Mouse (Mus musculus) liver, embryonic 14.5 days (tissue): Measurements from ENCODE around the gene Nrxn3.

ENCODE experiments used
- CTCF ChIP-seq: IDR thresholded peaks from 2 replicates; pipeline ENCODE4 v1.5.1; 2016; ENCODE audit warnings: antibody characterized with exemption, low read depth, control low read depth
- EP300 ChIP-seq: IDR thresholded peaks from 2 replicates; pipeline ENCODE4 v1.6.1; 2016; ENCODE audit warnings: antibody characterized with exemption, low read depth

- no peak for TF ChIP-seq CTCF
- no peak for TF ChIP-seq EP300
Measured at GRCm38 (mm10) chr12:89470226-89470625, 747.5 kb downstream of the Nrxn3 start.
